Mouse (Mus musculus) testis, adult 2 months (tissue): ENCODE results near the gene Iqcc.

Source experiments
- CTCF ChIP-seq: fragments of 200-500 bp; IDR thresholded peaks from 2 replicates; pipeline ENCODE4 v1.5.1; 2012; ENCODE audit warnings: low read depth, mild to moderate bottlenecking, inconsistent platforms, low read length, moderate library complexity; ENCODE audit not compliant: control insufficient read depth, insufficient read depth, insufficient replicate concordance
- POLR2A ChIP-seq: fragments of 200-500 bp; IDR thresholded peaks from 2 replicates; pipeline ENCODE4 v1.6.1; 2012; ENCODE audit warnings: low read depth, mild to moderate bottlenecking, inconsistent platforms, low read length, moderate library complexity; ENCODE audit not compliant: control insufficient read depth

- TF ChIP-seq CTCF: no peak
- no peak for TF ChIP-seq POLR2A
Measured at GRCm38 (mm10) chr4:129650359-129650758, 31.5 kb upstream of the Iqcc start.
